Mouse (Mus musculus) myocyte (in vitro differentiated cells): ENCODE results near the gene Timm10b. TPM values are rescaled to one million over a fixed set of nuclear protein-coding genes. Genes with fewer than 3 reads are reported as not detected.
A peak's percentile ranks its signal among the peaks of the same experiment; 100 is the strongest.

Experiments used
- H3K27me3 ChIP-seq: one replicate; pipeline ENCODE4 v1.6.1; 2011; ENCODE audit not compliant: control insufficient read depth, insufficient read depth, insufficient read length
- H3K36me3 ChIP-seq: one replicate; pipeline ENCODE4 v1.6.1; 2011; ENCODE audit not compliant: control insufficient read depth, insufficient read depth
- H3K4me2 ChIP-seq: one replicate; pipeline ENCODE4 v1.6.1; 2011; ENCODE audit warnings: low read depth, control low read depth
- H3K4me3 ChIP-seq: one replicate; pipeline ENCODE4 v1.5.1; 2011; ENCODE audit warnings: mild to moderate bottlenecking, control low read depth, moderate library complexity
- H3K79me2 ChIP-seq: one replicate; pipeline ENCODE4 v1.6.1; 2011; ENCODE audit not compliant: control insufficient read depth, insufficient read depth
- H3ac ChIP-seq: one replicate; pipeline ENCODE4 v1.6.1; 2011; ENCODE audit not compliant: control insufficient read depth, insufficient read length
- CEBPB ChIP-seq: IDR thresholded peaks from 2 replicates; pipeline ENCODE4 v1.6.1; 2011; ENCODE audit warnings: mild to moderate bottlenecking, moderate library complexity; ENCODE audit not compliant: poor library complexity, insufficient read depth, severe bottlenecking
- E2F4 ChIP-seq: IDR thresholded peaks from one replicate; pipeline ENCODE4 v1.6.1; 2011; ENCODE audit warnings: mild to moderate bottlenecking, control low read depth, moderate library complexity; ENCODE audit not compliant: insufficient read depth
- MAX ChIP-seq: IDR thresholded peaks from one replicate; pipeline ENCODE4 v1.6.1; 2011; ENCODE audit warnings: low read depth, mild to moderate bottlenecking, control low read depth
- MYOD1 ChIP-seq, 3 experiments: IDR thresholded peaks; one replicate each; pipeline ENCODE4 v1.6.1; 2011; ENCODE audit warnings: control low read depth in 2 of 3, low read depth in 2 of 3, mild to moderate bottlenecking in 2 of 3, moderate library complexity in 1 of 3; ENCODE audit not compliant: insufficient read length in 2 of 3, control insufficient read depth in 1 of 3
- MYOG ChIP-seq, 3 experiments: IDR thresholded peaks; one replicate each; pipeline ENCODE4 v1.6.1; 2011; ENCODE audit warnings: control low read depth in 2 of 3, low read depth in 2 of 3, mild to moderate bottlenecking in 2 of 3; ENCODE audit not compliant: insufficient read length in 2 of 3, control insufficient read depth in 1 of 3, insufficient read depth in 1 of 3
- POLR2A ChIP-seq: IDR thresholded peaks from one replicate; pipeline ENCODE4 v1.6.1; 2011; ENCODE audit warnings: low read depth, mild to moderate bottlenecking, control low read depth, moderate library complexity; ENCODE audit not compliant: insufficient read length
- POLR2AphosphoS2 ChIP-seq: IDR thresholded peaks from one replicate; pipeline ENCODE4 v1.6.1; 2011; ENCODE audit warnings: low read depth, control low read depth; ENCODE audit not compliant: insufficient read length
- REST ChIP-seq: IDR thresholded peaks from one replicate; pipeline ENCODE4 v1.6.1; 2011; ENCODE audit warnings: mild to moderate bottlenecking, control low read depth, moderate library complexity; ENCODE audit not compliant: insufficient read depth, insufficient read length
- SRF ChIP-seq: IDR thresholded peaks from one replicate; pipeline ENCODE4 v1.6.1; 2011; ENCODE audit warnings: low read depth; ENCODE audit not compliant: control insufficient read depth, insufficient read length
- TCF12 ChIP-seq: IDR thresholded peaks from one replicate; pipeline ENCODE4 v1.6.1; 2011; ENCODE audit warnings: mild to moderate bottlenecking, control low read depth; ENCODE audit not compliant: poor library complexity, insufficient read depth, severe bottlenecking
- TCF3 ChIP-seq: IDR thresholded peaks from one replicate; pipeline ENCODE4 v1.6.1; 2011; ENCODE audit warnings: low read depth, control low read depth; ENCODE audit not compliant: insufficient read length
- USF1 ChIP-seq: IDR thresholded peaks from one replicate; pipeline ENCODE4 v1.6.1; 2011; ENCODE audit warnings: low read depth, mild to moderate bottlenecking, control low read depth, moderate library complexity
- polyA plus RNA-seq: library from polyadenylated mRNA; unstranded; fragments of >200 nt; fragmentation: generic; extraction: Trizol; gene quantifications from one replicate; pipeline ENCODE4 v1.2.1, GENCODE M21; 2012; ENCODE audit warnings: missing spikeins

The Timm10b gene
- polyA plus RNA-seq, 1 experiment = 154 TPM

DNA sequence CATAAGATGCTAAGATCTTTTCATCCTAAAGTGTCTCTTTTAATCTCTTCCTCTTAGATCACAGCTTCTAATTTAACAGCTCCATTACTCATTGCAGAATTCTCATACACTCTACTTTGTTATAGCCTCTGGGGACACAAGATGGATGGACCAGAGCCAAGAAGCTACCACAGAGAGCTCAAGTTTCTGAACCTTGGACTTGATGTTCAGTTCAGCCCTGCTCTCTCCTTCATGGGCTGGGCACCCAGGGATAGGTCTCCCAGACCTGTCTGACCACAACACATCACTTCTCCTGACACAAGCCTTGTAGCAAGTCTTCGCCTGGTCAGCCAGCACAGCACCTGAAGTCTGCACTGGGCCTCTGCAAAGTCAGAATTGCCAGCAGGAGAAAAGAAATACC lies 25.5 kb upstream of the Timm10b start:
- no peak overlapping the region for H3ac ChIP-seq
- peak overlapping the region; percentile 23 for H3K4me2 ChIP-seq
- H3K4me3 ChIP-seq = no peak overlapping the region
- no peaks in the 10 kb centered on the region for H3K79me2 ChIP-seq
- H3K36me3 ChIP-seq = peaks cover 42% of the 10 kb centered on the region
- H3K27me3 ChIP-seq = no peaks in the 10 kb centered on the region
- TF ChIP-seq CEBPB = no peak
- TF ChIP-seq MYOD1 (IDR thresholded peaks at IDR 0.05; ENCODE audit: control insufficient read depth in 1 of 3, insufficient read length in 2 of 3, low read depth in 2 of 3) = no peak

DNA sequence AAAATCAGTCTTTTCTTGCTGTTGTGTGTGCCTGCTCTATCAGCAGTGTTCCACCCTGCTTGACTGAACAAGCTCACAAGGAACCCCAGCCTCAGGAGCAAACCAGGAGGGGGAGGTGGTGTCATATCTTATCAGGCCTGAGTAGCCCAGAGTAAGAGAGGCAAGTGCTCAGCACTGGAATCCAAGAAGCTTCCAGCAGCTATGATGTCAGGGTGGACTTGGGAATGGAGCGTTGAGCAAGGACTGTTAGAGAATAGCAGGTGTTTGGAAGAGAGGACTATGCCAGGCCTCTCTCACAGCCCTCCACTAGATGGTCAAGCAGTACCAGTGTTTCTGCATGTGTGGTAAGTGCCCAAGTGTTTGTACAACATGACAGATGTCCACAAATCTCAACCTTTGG lies 24.1 kb upstream of the Timm10b start:
- no peaks in the 10 kb centered on the region for H3K27me3 ChIP-seq
- TF ChIP-seq SRF (no peak), POLR2AphosphoS2 (no peak), USF1 (no peak), E2F4 (no peak), TCF3 (no peak)
- H3K36me3 ChIP-seq = peaks cover 46% of the 10 kb centered on the region
- no peak overlapping the region for H3ac ChIP-seq
- H3K4me3 ChIP-seq = no peak overlapping the region
- no peaks in the 10 kb centered on the region for H3K79me2 ChIP-seq
- no peak overlapping the region for H3K4me2 ChIP-seq

DNA sequence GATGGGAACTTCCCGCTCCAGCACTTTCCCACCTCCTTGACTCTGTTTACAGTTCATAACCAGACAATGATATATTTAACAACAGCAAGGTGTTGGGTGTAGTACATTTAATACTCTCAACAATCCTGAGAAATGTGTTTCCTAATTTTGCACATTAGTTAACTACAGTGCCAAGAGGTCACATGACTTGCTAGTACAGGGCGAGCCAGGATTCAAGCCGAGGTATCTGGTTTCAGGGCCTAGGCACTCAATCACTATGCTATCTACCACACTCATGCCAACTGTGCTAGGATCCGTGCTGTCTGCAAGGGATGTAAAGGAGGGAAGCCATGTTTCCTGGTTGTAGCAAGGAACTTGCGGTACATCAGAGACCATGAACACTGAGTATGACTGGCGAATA lies 23.3 kb upstream of the Timm10b start:
- no peak overlapping the region for H3ac ChIP-seq
- no peak overlapping the region for H3K4me2 ChIP-seq
- no peak overlapping the region for H3K4me3 ChIP-seq
- peaks cover 47% of the 10 kb centered on the region for H3K36me3 ChIP-seq
- no peaks in the 10 kb centered on the region for H3K79me2 ChIP-seq
- TF ChIP-seq TCF12 (no peak), E2F4 (no peak), POLR2A (no peak), SRF (no peak), USF1 (no peak), MAX (no peak), POLR2AphosphoS2 (no peak), MYOD1 (IDR thresholded peaks at IDR 0.05; ENCODE audit: control insufficient read depth in 1 of 3, insufficient read length in 2 of 3, low read depth in 2 of 3) (no peak), CEBPB (no peak), TCF3 (no peak), REST (no peak), MYOG (IDR thresholded peaks at IDR 0.05; ENCODE audit: control insufficient read depth in 1 of 3, insufficient read depth in 1 of 3, insufficient read length in 2 of 3, low read depth in 2 of 3) (no peak)
- H3K27me3 ChIP-seq = no peaks in the 10 kb centered on the region

DNA sequence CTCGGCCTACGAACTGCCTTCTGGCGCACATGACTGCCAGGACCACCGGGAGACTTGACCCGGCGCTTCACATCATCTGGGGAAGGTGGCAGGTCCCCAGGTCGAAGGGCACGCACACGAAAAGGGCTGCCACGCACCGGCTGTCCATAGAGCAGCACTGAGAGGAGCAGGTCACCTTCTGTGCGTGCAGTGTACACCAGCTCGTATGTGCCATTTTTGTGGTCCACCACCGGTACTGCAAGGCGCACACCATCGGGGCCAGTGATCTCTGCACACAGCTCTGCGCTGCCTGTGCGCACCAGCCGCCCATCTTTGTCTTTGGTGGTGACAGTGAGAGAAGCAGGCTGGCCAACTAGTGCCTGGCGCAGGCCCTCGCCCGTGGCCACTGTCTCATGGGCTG lies 22.0 kb upstream of the Timm10b start:
- Histone ChIP-seq H3K36me3 (peaks cover 44% of the 10 kb centered on the region), H3K4me3 (no peak overlapping the region), H3ac (no peak overlapping the region), H3K27me3 (no peaks in the 10 kb centered on the region), H3K79me2 (no peaks in the 10 kb centered on the region), H3K4me2 (no peak overlapping the region)
- TF ChIP-seq POLR2A (no peak), USF1 (no peak), MYOD1 (IDR thresholded peaks at IDR 0.05; ENCODE audit: control insufficient read depth in 1 of 3, insufficient read length in 2 of 3, low read depth in 2 of 3) (no peak), REST (no peak), MYOG (IDR thresholded peaks at IDR 0.05; ENCODE audit: control insufficient read depth in 1 of 3, insufficient read depth in 1 of 3, insufficient read length in 2 of 3, low read depth in 2 of 3) (no peak), SRF (no peak), TCF12 (no peak), POLR2AphosphoS2 (no peak), E2F4 (no peak), MAX (no peak), CEBPB (no peak), TCF3 (no peak)

DNA sequence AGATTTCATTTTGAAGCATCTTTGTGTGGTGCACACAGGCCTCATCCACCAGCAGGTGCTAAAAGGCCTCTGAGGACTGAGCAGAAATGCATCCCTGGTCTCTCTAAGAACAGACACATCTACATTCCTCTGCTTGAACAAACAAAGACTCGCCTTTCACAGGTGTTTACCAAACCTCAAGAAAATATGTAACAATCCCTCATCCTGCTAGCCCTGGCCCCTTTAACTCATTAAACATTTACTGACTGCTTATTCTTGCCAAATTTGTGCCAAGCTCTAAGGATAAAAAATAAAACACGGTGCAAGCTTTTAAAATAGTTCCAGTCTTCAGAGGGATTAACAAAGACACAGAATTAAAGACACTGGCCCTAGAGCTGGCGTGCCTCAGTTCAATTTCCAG lies 20.2 kb upstream of the Timm10b start:
- peaks cover 39% of the 10 kb centered on the region for H3K36me3 ChIP-seq
- H3K27me3 ChIP-seq = no peaks in the 10 kb centered on the region
- no peak overlapping the region for H3K4me3 ChIP-seq
- TF ChIP-seq SRF = no peak
- no peak for TF ChIP-seq USF1
- no peak for TF ChIP-seq TCF3
- TF ChIP-seq POLR2AphosphoS2 = no peak
- no peak for TF ChIP-seq TCF12
- H3K4me2 ChIP-seq = no peak overlapping the region
- no peaks in the 10 kb centered on the region for H3K79me2 ChIP-seq
- H3ac ChIP-seq = no peak overlapping the region

DNA sequence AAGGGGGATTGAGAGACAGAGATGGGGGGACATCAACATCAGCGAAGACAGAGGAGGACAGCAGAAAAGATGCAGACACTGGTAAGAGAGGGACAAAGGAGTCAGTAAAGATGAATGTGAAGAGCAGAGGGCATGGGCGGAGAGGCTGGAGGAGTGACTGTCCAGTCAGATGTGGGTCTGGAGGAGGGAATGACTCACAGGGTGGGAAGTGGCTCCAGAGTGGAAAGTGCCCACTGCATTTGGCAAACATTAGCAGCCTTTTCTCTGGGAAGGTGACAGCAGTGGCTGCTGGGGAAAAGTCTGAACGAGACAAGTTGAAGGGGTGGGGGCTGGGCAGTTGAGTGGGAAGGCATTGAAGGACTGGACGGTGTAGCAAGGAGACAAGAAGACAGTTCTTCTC lies 18.8 kb upstream of the Timm10b start:
- H3K4me2 ChIP-seq = peak overlapping the region; percentile 81
- no peaks in the 10 kb centered on the region for H3K27me3 ChIP-seq
- TF ChIP-seq SRF = no peak
- TF ChIP-seq MYOD1 (IDR thresholded peaks at IDR 0.05; ENCODE audit: control insufficient read depth in 1 of 3, insufficient read length in 2 of 3, low read depth in 2 of 3) = no peak
- TF ChIP-seq CEBPB = no peak
- TF ChIP-seq MAX = no peak
- TF ChIP-seq POLR2AphosphoS2 = no peak
- peak; percentile 34 for TF ChIP-seq POLR2A
- no peak for TF ChIP-seq TCF12
- TF ChIP-seq MYOG (IDR thresholded peaks at IDR 0.05; ENCODE audit: control insufficient read depth in 1 of 3, insufficient read depth in 1 of 3, insufficient read length in 2 of 3, low read depth in 2 of 3) = no peak
- peaks cover 40% of the 10 kb centered on the region for H3K36me3 ChIP-seq
- H3K79me2 ChIP-seq = peaks cover 3% of the 10 kb centered on the region
- no peak overlapping the region for H3ac ChIP-seq
- no peak overlapping the region for H3K4me3 ChIP-seq
